Mouse (Mus musculus) MEL (cell line): ENCODE measurements around the gene Gm8994. TPM values are rescaled to one million over a fixed set of nuclear protein-coding genes. Genes with fewer than 3 reads are reported as not detected.

Experiments used
- DNase-seq: peaks from one replicate; pipeline ENCODE4 v3.0.0; 2011; ENCODE audit warnings: low read depth, low spot score
- H3K27ac ChIP-seq: 2 replicates; pipeline ENCODE4 v1.5.1; 2012; ENCODE audit warnings: low read depth, mild to moderate bottlenecking, control low read depth, low read length, moderate library complexity; ENCODE audit not compliant: control insufficient read depth
- H3K27me3 ChIP-seq, 2 experiments: fragments of 150-350 bp in 1 of 2; sonication (generic) in 1 of 2; 2 replicates each; pipeline ENCODE4 v1.6.1; 2012; ENCODE audit warnings: low read length in 2 of 2, mild to moderate bottlenecking in 2 of 2, improper control_type of control experiment in 1 of 2, moderate library complexity in 1 of 2; ENCODE audit not compliant: insufficient read depth in 2 of 2, control insufficient read depth in 1 of 2
- H3K36me3 ChIP-seq, 2 experiments: 2 replicates each; pipeline ENCODE4 v1.6.1; 2012 to 2014; ENCODE audit warnings: low read length in 2 of 2, improper control_type of control experiment in 1 of 2, inconsistent platforms in 1 of 2, mild to moderate bottlenecking in 1 of 2; ENCODE audit not compliant: insufficient read depth in 2 of 2, control insufficient read depth in 1 of 2
- H3K4me1 ChIP-seq, 2 experiments: fragments of 150-350 bp in 1 of 2; sonication (generic) in 1 of 2; 2 replicates each; pipeline ENCODE4 v1.6.1; 2012; ENCODE audit warnings: low read length in 2 of 2, improper control_type of control experiment in 1 of 2, mild to moderate bottlenecking in 1 of 2; ENCODE audit not compliant: insufficient read depth in 2 of 2, control insufficient read depth in 1 of 2
- H3K4me3 ChIP-seq, 2 experiments: fragments of 150-350 bp in 1 of 2; sonication (generic) in 1 of 2; 2 replicates each; pipeline ENCODE4 v1.5.1; 2012; ENCODE audit warnings: low read depth in 2 of 2, low read length in 2 of 2, mild to moderate bottlenecking in 2 of 2, moderate library complexity in 2 of 2, control low read depth in 1 of 2, improper control_type of control experiment in 1 of 2; ENCODE audit not compliant: control insufficient read depth in 1 of 2, insufficient read depth in 1 of 2
- H3K79me2 ChIP-seq: 2 replicates; pipeline ENCODE4 v1.6.1; 2012; ENCODE audit warnings: mild to moderate bottlenecking, low read length, moderate library complexity; ENCODE audit not compliant: control insufficient read depth, poor library complexity, insufficient read depth
- H3K9ac ChIP-seq: 2 replicates; pipeline ENCODE4 v1.6.1; 2012; ENCODE audit warnings: low read depth, mild to moderate bottlenecking, control low read depth, low read length, moderate library complexity; ENCODE audit not compliant: control insufficient read depth, poor library complexity, severe bottlenecking
- H3K9me3 ChIP-seq: fragments of 150-350 bp; sonication (generic); replicated peaks from 2 replicates; pipeline ENCODE4 v1.6.1; 2012; ENCODE audit warnings: mild to moderate bottlenecking, low read length, improper control_type of control experiment, moderate library complexity; ENCODE audit not compliant: insufficient read depth
- CTCF ChIP-seq, 3 experiments: IDR thresholded peaks in 2 of 3; conservative IDR thresholded peaks in 1 of 3; 2 replicates each; pipeline ENCODE4 v1.5.1; 2011 to 2012; ENCODE audit warnings: low read length in 3 of 3, low read depth in 2 of 3, mild to moderate bottlenecking in 2 of 3, improper control_type of control experiment in 1 of 3, inconsistent platforms in 1 of 3, mixed read lengths in 1 of 3, moderate library complexity in 1 of 3; ENCODE audit not compliant: control insufficient read depth in 1 of 3, insufficient read depth in 1 of 3, poor library complexity in 1 of 3, severe bottlenecking in 1 of 3
- E2F4 ChIP-seq: IDR thresholded peaks from 2 replicates; pipeline ENCODE4 v1.6.1; 2011; ENCODE audit warnings: low read depth, low read length, improper control_type of control experiment, borderline replicate concordance
- ELF1 ChIP-seq: IDR thresholded peaks from 2 replicates; pipeline ENCODE4 v1.6.1; 2014; ENCODE audit warnings: low read depth, mild to moderate bottlenecking, inconsistent platforms, low read length, improper control_type of control experiment, moderate library complexity
- HCFC1 ChIP-seq: IDR thresholded peaks from 2 replicates; pipeline ENCODE4 v1.6.1; 2012; ENCODE audit warnings: low read depth, mild to moderate bottlenecking, inconsistent platforms, low read length, improper control_type of control experiment, moderate library complexity
- JUND ChIP-seq: IDR thresholded peaks from 2 replicates; pipeline ENCODE4 v1.6.1; 2011; ENCODE audit warnings: low read depth, mild to moderate bottlenecking, improper control_type of control experiment, low read length
- KAT2A ChIP-seq: conservative IDR thresholded peaks from 2 replicates; pipeline ENCODE4 v1.6.1; 2012; ENCODE audit warnings: low read depth, low read length, improper control_type of control experiment, inconsistent platforms
- MAX ChIP-seq: IDR thresholded peaks from 2 replicates; pipeline ENCODE4 v1.6.1; 2011; ENCODE audit warnings: low read length, improper control_type of control experiment
- MYC ChIP-seq: IDR thresholded peaks from 2 replicates; pipeline ENCODE4 v1.6.1; 2011; ENCODE audit warnings: low read depth, mild to moderate bottlenecking, low read length, improper control_type of control experiment, moderate library complexity
- NELFE ChIP-seq: IDR thresholded peaks from 2 replicates; pipeline ENCODE4 v1.6.1; 2011; ENCODE audit warnings: low read depth, low read length, improper control_type of control experiment
- NRF1 ChIP-seq: IDR thresholded peaks from 2 replicates; pipeline ENCODE4 v1.6.1; 2014; ENCODE audit warnings: low read depth, mild to moderate bottlenecking, inconsistent platforms, low read length, improper control_type of control experiment, moderate library complexity; ENCODE audit not compliant: poor library complexity, insufficient read depth, severe bottlenecking
- POLR2AphosphoS2 ChIP-seq: IDR thresholded peaks from 2 replicates; pipeline ENCODE4 v1.6.1; 2011; ENCODE audit warnings: low read length, improper control_type of control experiment
- RAD21 ChIP-seq: IDR thresholded peaks from 2 replicates; pipeline ENCODE4 v1.6.1; 2011; ENCODE audit warnings: mild to moderate bottlenecking, low read depth, low read length, improper control_type of control experiment
- SMC3 ChIP-seq: IDR thresholded peaks from 2 replicates; pipeline ENCODE4 v1.6.1; 2011; ENCODE audit warnings: low read depth, low read length, improper control_type of control experiment
- TCF12 ChIP-seq: IDR thresholded peaks from 2 replicates; pipeline ENCODE4 v1.6.1; 2014; ENCODE audit warnings: low read depth, mild to moderate bottlenecking, inconsistent platforms, low read length, improper control_type of control experiment, moderate library complexity
- UBTF ChIP-seq: IDR thresholded peaks from 2 replicates; pipeline ENCODE4 v1.6.1; 2012; ENCODE audit warnings: low read depth, mild to moderate bottlenecking, inconsistent platforms, low read length, improper control_type of control experiment, moderate library complexity, borderline replicate concordance; ENCODE audit not compliant: insufficient read depth
- USF1 ChIP-seq: IDR thresholded peaks from 2 replicates; pipeline ENCODE4 v1.6.1; 2014; ENCODE audit warnings: low read depth, mild to moderate bottlenecking, inconsistent platforms, low read length, improper control_type of control experiment, moderate library complexity
- ZC3H11A ChIP-seq: IDR thresholded peaks from 2 replicates; pipeline ENCODE4 v1.6.1; 2012; ENCODE audit warnings: low read depth, mild to moderate bottlenecking, inconsistent platforms, low read length, improper control_type of control experiment
- ZKSCAN1 ChIP-seq: IDR thresholded peaks from 2 replicates; pipeline ENCODE4 v1.6.1; 2012; ENCODE audit warnings: low read depth, mild to moderate bottlenecking, inconsistent platforms, low read length, improper control_type of control experiment, moderate library complexity
- ZNF384 ChIP-seq: IDR thresholded peaks from 2 replicates; pipeline ENCODE4 v1.6.1; 2012; ENCODE audit warnings: low read depth, mild to moderate bottlenecking, inconsistent platforms, low read length, improper control_type of control experiment
- polyA plus RNA-seq, 2 experiments: library from polyadenylated mRNA; stranded (reverse) in 1 of 2; unstranded in 1 of 2; fragments of >175 nt in 1 of 2; fragments of >200 nt in 1 of 2; gene quantifications; 2 replicates each; pipeline versions ENCODE4 v1.2.1 to v1.2.4; 2012; ENCODE audit warnings: low replicate concordance in 2 of 2, low read depth in 1 of 2; ENCODE audit not compliant: insufficient read length in 2 of 2, insufficient read depth in 1 of 2, missing spikeins in 1 of 2
- total RNA-seq: library from RNA; depleted of rRNA; stranded (reverse); fragments of 300-350 nt; gene quantifications from 2 replicates; pipeline ENCODE4 v1.2.3, GENCODE M21; 2012

Gm8994 gene
- total and polyA plus RNA-seq, 3 experiments, result 0.19 TPM; not detected in 2

- Histone ChIP-seq H3K4me1 (no peaks in the 10 kb centered on the region), H3K27me3 (no peaks in the 10 kb centered on the region; a peak in 1 of 4 replicates), H3K79me2 (no peaks in the 10 kb centered on the region), H3K4me3 (no peak overlapping the region), H3K27ac (no peak overlapping the region), H3K36me3 (no peaks in the 10 kb centered on the region), H3K9me3 (no peaks in the 10 kb centered on the region), H3K9ac (no peak overlapping the region)
- no peak for TF ChIP-seq HCFC1
- TF ChIP-seq RAD21, result no peak
- TF ChIP-seq MAX, result no peak
- no peak for TF ChIP-seq NRF1
- TF ChIP-seq ZKSCAN1, result no peak
- TF ChIP-seq JUND, result no peak
- no peak for TF ChIP-seq ELF1
- no peak for TF ChIP-seq ZC3H11A
- no peak for TF ChIP-seq E2F4
- TF ChIP-seq MYC, result no peak
- no peak for TF ChIP-seq ZNF384
- no peak for TF ChIP-seq KAT2A
- no peak for TF ChIP-seq NELFE
- TF ChIP-seq USF1, result no peak
- TF ChIP-seq TCF12, result no peak
- no peak for TF ChIP-seq SMC3
- no peak for TF ChIP-seq CTCF (IDR thresholded peaks at IDR 0.05 in 2 of 3, conservative IDR thresholded peaks at IDR 0.05 in 1 of 3; ENCODE audit: control insufficient read depth in 1 of 3, insufficient read depth in 1 of 3, low read depth in 2 of 3, low read length in 3 of 3, poor library complexity in 1 of 3, severe bottlenecking in 1 of 3)
- DNase-seq, result no peak
Measured at GRCm38 (mm10) chr6:136343868-136344267, 16.5 kb downstream of the Gm8994 start.

- Histone ChIP-seq H3K79me2 (no peaks in the 10 kb centered on the region), H3K9ac (no peak overlapping the region), H3K4me1 (no peaks in the 10 kb centered on the region), H3K9me3 (no peaks in the 10 kb centered on the region), H3K27ac (no peak overlapping the region), H3K27me3 (no peaks in the 10 kb centered on the region; a peak in 1 of 4 replicates), H3K36me3 (no peaks in the 10 kb centered on the region), H3K4me3 (no peak overlapping the region)
- no peak for TF ChIP-seq POLR2AphosphoS2
- no peak for DNase-seq
Measured at GRCm38 (mm10) chr6:136345034-136345433, 17.7 kb downstream of the Gm8994 start.

DNA sequence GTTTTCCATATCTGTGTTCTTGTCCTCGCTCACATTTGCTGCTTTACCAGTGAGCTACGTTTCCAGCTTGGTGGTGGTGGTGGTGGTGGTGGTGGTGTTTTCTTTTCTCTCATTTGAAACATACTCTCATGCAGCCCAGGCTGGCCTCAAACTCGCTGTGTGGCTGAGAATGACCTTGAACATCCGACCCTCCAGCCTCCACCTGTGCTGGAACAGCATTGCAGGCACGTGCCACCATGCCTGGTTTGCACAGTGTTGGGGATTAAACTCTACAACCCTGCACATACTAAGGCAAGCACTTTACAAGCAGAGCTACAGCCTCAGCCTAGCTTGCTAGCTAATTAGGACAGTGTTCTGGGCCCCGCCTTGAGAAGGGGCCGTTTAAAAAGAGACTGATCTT is 18.3 kb downstream of the Gm8994 start:
- H3K9me3 ChIP-seq, result no peaks in the 10 kb centered on the region
- TF ChIP-seq UBTF, result no peak
- H3K9ac ChIP-seq, result no peak overlapping the region
- no peak for DNase-seq
- H3K27ac ChIP-seq, result no peak overlapping the region
- H3K36me3 ChIP-seq, result no peaks in the 10 kb centered on the region
- H3K27me3 ChIP-seq, result no peaks in the 10 kb centered on the region; a peak in 1 of 4 replicates
- H3K4me3 ChIP-seq, result no peak overlapping the region
- H3K79me2 ChIP-seq, result no peaks in the 10 kb centered on the region
- no peaks in the 10 kb centered on the region for H3K4me1 ChIP-seq
